Mouse (Mus musculus) lung, embryonic 16.5 days (tissue): ENCODE results near the gene Rab3ip. TPM values are rescaled to one million over a fixed set of nuclear protein-coding genes. Genes with fewer than 3 reads are reported as not detected.

Source experiments
- ATAC-seq: fragments of 200-750 bp; cut with Nextera tagmentation; 2 replicates; pipeline ENCODE4 v1.8.0; 2017; ENCODE audit warnings: low read depth, mild to moderate bottlenecking, moderate library complexity
- H3K27ac ChIP-seq: fragments of 300-500 bp; sonication (generic); 2 replicates; pipeline ENCODE4 v1.5.1; 2014; ENCODE audit warnings: mild to moderate bottlenecking, control low read depth, low read length
- H3K27me3 ChIP-seq: fragments of 300-500 bp; sonication (generic); 2 replicates; pipeline ENCODE4 v1.6.1; 2014; ENCODE audit warnings: low read depth, low read length, mixed read lengths; ENCODE audit not compliant: control insufficient read depth, insufficient read depth
- H3K36me3 ChIP-seq: fragments of 300-500 bp; sonication (generic); 2 replicates; pipeline ENCODE4 v1.6.1; 2014; ENCODE audit warnings: low read length; ENCODE audit not compliant: control insufficient read depth, insufficient read depth
- H3K4me1 ChIP-seq: fragments of 300-500 bp; sonication (generic); replicated peaks from 2 replicates; pipeline ENCODE4 v1.6.1; 2014; ENCODE audit warnings: low read length, mixed read lengths; ENCODE audit not compliant: control insufficient read depth, insufficient read depth
- H3K4me2 ChIP-seq: fragments of 300-500 bp; sonication (generic); 2 replicates; pipeline ENCODE4 v1.6.1; 2014; ENCODE audit warnings: low read depth, low read length, control low read depth
- H3K4me3 ChIP-seq: fragments of 300-500 bp; sonication (generic); 2 replicates; pipeline ENCODE4 v1.5.1; 2014; ENCODE audit warnings: mild to moderate bottlenecking, low read length, control low read depth
- H3K9ac ChIP-seq: fragments of 300-500 bp; sonication (generic); 2 replicates; pipeline ENCODE4 v1.6.1; 2014; ENCODE audit warnings: low read length, control low read depth
- H3K9me3 ChIP-seq: fragments of 300-500 bp; sonication (generic); 2 replicates; pipeline ENCODE4 v1.6.1; 2016; ENCODE audit warnings: low read length; ENCODE audit not compliant: control insufficient read depth
- WGBS: fragments of 180-500 bp; shearing (Covaris S2); extraction: QIAGEN DNeasy Blood & Tissue Kit; methylation state at CpG from one replicate; pipeline ENCODE4 v1.1.7; 2014; 5-methylcytosine and 5-hydroxymethylcytosine counted together
- polyA plus RNA-seq: library from polyadenylated mRNA; unstranded; fragments of >200 nt; fragmentation: Nextera tagmentation; extraction: Ambion mirVana; gene quantifications from 2 replicates; pipeline ENCODE4 v1.2.1, GENCODE M21; 2015

Gene Rab3ip
- polyA plus RNA-seq, 1 experiment from 2014 or later, result 31.6 TPM

DNA sequence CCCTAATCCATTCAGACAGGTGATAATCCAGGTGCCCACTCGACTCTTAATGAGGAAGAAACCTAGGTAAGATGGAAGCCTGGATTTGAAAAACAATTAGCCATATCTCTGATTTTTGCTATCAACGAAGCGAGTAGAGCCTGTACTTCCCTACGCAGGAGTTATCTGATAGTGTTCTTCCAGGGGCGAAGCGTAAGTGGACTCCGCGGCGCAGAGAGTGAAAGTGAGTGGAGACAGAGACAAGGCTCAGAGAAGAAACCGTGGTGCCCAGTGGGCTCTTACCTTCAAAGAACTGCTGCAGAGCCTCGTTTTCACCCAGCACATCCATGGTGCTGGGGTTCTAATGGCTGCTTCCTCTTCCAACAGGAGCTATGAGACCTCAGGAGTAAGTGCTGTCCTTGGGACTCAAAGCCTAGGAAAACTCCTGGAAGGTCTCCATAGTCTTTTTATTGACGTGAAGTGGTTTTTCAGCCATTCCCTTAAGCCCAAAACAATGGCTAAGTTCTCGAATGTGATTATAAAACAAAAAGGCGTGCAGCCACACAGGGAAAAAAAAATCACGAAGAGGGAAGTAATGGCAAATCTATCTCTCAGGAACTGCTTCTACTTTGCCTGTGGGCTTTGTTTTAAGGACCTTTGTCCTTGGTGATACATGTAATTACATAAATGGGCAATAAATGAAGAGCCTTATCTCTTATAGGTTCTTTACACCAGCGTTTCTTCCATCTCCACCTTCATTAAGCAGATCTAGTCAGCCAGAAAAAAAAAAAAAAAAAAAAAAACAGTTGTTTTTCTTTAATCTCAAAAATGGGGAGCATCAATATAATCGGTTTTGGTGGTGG lies 54.0 kb downstream of the Rab3ip start, which contains the start of gene Myrfl:
Gene Myrfl (minus strand): TSS at position 584 of the 842 bp plus-strand sequence.
- no peaks in the 10 kb centered on the region for H3K27me3 ChIP-seq
- 78% methylated on average over 17 of the region's 17 CpGs for WGBS
- H3K9ac ChIP-seq, result no peak within 1 kb of the TSS
- no peak within 1 kb of the TSS for H3K4me3 ChIP-seq
- no peak within 1 kb of the TSS for H3K27ac ChIP-seq
- no peak for ATAC-seq
- no peak within 1 kb of the TSS for H3K4me2 ChIP-seq
- no peaks in the 10 kb centered on the region for H3K36me3 ChIP-seq
- H3K4me1 ChIP-seq, result no peaks in the 10 kb centered on the region
- H3K9me3 ChIP-seq, result no peaks in the 10 kb centered on the region

DNA sequence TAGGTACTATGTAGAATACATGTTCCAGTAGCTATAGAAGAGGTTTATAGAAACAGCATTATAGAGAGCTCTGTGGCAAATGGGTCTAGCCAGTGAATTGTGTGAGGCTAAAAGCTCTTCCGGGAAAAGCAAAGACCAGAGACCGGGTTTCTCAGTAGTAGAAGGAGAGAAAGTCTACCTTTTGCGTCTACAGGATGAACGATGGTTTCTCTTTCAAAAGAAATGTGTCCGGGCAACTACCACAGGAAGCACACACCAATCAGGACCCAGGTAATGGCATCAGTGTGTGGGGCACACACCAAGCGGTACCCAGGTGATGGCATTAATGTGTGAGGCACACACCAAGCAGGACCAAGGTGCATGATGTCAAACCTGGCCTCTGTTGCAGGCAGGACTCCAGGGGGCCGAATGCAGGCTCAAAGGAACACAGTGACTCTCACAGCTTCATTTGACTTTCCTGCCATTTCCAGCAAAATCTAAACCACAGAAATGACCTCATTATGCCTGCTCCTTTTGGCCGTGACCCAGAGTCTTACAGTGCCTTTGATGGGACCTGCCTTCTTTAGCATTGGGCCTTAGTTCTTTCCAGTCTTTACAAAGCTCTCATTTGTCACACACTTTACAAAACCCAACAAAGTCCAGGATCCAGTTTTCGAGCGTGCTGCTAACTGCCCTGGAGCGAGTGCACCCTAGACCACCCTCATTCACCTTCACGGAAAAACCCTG lies 55.3 kb downstream of the Rab3ip start:
- Histone ChIP-seq H3K27ac (no peak overlapping the region), H3K4me3 (no peak overlapping the region), H3K36me3 (no peaks in the 10 kb centered on the region), H3K9me3 (no peaks in the 10 kb centered on the region), H3K9ac (no peak overlapping the region), H3K27me3 (no peaks in the 10 kb centered on the region), H3K4me2 (no peak overlapping the region), H3K4me1 (no peaks in the 10 kb centered on the region)
- WGBS, result 88% methylated on average over 12 of the region's 12 CpGs
- no peak for ATAC-seq

DNA sequence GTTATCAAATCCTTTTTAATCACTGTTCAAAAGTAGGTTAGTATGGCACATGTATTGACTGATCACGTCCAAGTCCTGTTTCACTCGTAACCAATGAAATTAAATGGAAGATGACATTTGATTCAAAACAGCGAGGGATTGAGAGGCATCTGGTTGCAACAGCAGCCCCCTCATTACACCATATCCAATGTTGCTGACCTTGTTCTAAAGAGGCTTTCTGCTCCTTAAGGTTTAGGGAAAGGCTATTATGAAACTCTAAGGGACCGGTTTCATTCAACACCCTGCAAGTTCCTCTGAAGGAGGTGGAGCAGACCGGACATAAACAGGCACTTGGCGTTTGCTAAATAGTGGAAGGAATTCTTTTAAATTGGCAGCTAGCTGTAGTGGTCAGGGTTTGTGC lies 56.0 kb downstream of the Rab3ip start:
- 71% methylated on average over 6 of the region's 6 CpGs for WGBS
- H3K4me2 ChIP-seq, result no peak overlapping the region
- H3K4me1 ChIP-seq, result no peaks in the 10 kb centered on the region
- no peak overlapping the region for H3K4me3 ChIP-seq
- no peaks in the 10 kb centered on the region for H3K36me3 ChIP-seq
- H3K27me3 ChIP-seq, result no peaks in the 10 kb centered on the region
- no peak for ATAC-seq
- no peak overlapping the region for H3K9ac ChIP-seq
- no peak overlapping the region for H3K27ac ChIP-seq
- H3K9me3 ChIP-seq, result no peaks in the 10 kb centered on the region

DNA sequence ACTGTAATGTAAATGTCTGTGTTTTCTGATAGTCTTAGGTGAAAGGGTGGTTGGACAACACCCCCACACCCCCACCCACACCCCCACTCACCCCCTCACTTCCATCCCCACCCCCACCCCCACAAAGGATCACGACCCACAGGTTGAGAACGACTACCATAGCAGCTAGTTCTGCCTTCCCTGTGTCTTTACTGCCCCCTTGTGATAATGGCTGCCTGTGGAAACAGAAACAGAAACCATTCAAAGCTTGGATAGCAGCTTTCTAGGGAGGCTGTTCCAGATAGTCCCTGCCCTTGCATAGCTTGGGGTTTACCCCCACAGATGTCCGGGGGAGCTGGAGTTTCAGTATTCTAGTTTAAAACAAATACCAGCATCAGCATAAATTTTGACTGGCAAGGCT lies 56.8 kb downstream of the Rab3ip start:
- no peak for ATAC-seq
- no peak overlapping the region for H3K4me3 ChIP-seq
- H3K9me3 ChIP-seq, result no peaks in the 10 kb centered on the region
- no peak overlapping the region for H3K27ac ChIP-seq
- H3K4me1 ChIP-seq, result no peaks in the 10 kb centered on the region
- 15% methylated on average over 3 of the region's 3 CpGs for WGBS
- no peak overlapping the region for H3K9ac ChIP-seq
- no peaks in the 10 kb centered on the region for H3K36me3 ChIP-seq
- no peaks in the 10 kb centered on the region for H3K27me3 ChIP-seq
- H3K4me2 ChIP-seq, result no peak overlapping the region

DNA sequence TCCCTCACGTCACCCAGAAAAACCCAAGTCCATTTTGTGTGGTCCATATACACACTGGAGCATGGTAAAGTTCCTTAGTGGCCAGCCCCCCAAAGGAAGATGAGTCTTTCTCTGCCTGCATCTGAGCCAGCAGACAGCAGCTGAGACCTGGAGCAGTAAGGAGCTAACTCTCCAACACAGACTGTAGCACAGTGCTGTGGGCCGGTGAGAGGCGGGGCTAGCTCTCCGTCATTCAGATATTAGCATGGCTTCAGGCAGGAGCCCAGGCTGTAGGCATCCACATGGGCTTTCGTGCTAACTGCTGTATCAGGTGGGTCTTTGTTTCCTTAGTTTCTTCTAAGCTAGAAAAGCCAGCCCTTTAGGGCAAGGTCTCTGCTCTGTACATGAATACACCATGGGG lies 60.0 kb downstream of the Rab3ip start:
- H3K27me3 ChIP-seq, result no peaks in the 10 kb centered on the region
- H3K36me3 ChIP-seq, result no peaks in the 10 kb centered on the region
- H3K27ac ChIP-seq, result no peak overlapping the region
- no peak overlapping the region for H3K4me3 ChIP-seq
- no peak for ATAC-seq
- H3K4me2 ChIP-seq, result no peak overlapping the region
- no peaks in the 10 kb centered on the region for H3K4me1 ChIP-seq
- no peaks in the 10 kb centered on the region for H3K9me3 ChIP-seq
- 53% methylated on average over 5 of the region's 5 CpGs for WGBS
- H3K9ac ChIP-seq, result no peak overlapping the region

DNA sequence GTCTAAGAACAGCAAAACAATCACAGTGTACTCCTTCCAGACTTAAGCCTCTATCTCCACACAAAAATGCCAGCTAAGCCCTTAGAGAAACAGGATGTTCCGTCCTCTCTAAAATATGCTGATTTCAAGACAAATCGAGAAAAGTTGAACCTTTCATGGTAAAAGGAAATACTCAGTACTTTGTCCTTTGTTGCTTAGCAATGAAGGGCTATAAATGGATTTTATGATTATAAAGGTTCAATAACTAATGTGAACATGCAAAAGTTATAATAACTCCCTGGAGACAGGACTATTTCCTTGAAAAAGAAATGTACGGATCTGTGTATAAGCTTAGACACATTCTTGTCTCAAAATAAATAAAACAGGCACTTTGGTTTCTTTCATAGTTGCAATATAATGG lies 66.0 kb downstream of the Rab3ip start:
- no peak for ATAC-seq
- no peak overlapping the region for H3K9ac ChIP-seq
- no peak overlapping the region for H3K4me2 ChIP-seq
- WGBS, result 61% methylated on average over 3 of the region's 3 CpGs
- no peaks in the 10 kb centered on the region for H3K9me3 ChIP-seq
- H3K4me3 ChIP-seq, result no peak overlapping the region
- no peaks in the 10 kb centered on the region for H3K27me3 ChIP-seq
- no peaks in the 10 kb centered on the region for H3K4me1 ChIP-seq
- H3K27ac ChIP-seq, result no peak overlapping the region
- no peaks in the 10 kb centered on the region for H3K36me3 ChIP-seq

DNA sequence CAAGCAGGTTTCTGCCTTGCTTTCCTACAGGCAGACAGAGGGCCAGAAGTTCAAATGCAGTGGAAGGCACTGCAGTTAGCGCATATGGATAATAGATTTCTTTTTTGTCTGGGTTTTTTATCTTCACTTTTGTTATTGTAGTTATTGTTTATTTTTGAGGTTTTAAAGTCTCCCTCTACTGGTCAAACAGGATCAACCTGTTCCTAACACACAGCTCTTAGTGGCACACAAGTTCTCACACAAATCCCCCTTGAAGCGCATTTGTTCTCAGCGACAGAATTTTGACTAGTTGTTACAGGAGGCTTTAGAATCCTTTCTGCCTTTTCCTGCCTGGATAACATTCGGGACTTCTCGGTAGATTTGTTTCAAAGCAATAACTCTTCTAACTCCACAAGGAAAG lies 67.0 kb downstream of the Rab3ip start:
- Histone ChIP-seq H3K27me3 (no peaks in the 10 kb centered on the region), H3K27ac (no peak overlapping the region), H3K9ac (no peak overlapping the region), H3K4me1 (no peaks in the 10 kb centered on the region), H3K9me3 (no peaks in the 10 kb centered on the region), H3K36me3 (no peaks in the 10 kb centered on the region), H3K4me2 (no peak overlapping the region), H3K4me3 (no peak overlapping the region)
- no peak for ATAC-seq
- 47% methylated on average over 5 of the region's 5 CpGs for WGBS

DNA sequence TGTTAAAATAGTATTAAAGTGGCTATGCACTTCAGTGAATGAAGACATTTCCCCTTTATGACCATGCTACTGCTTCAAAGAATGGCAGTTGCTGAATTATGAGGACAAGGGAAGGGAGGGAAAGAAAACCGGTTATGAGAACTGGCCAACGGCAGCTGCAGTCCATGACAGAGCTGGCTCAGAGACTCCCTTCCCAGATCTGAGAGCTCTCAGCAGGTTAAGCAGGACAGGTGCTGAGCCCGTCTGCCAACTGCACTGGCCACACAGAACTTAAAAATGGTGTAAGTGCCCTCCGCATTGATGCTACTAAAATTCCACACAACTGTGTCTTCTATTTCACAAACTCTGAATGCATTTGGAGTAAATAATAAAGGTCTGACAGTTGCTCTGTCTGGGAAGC lies 73.1 kb downstream of the Rab3ip start:
- no peak for ATAC-seq
- H3K9me3 ChIP-seq, result no peaks in the 10 kb centered on the region
- no peak overlapping the region for H3K9ac ChIP-seq
- H3K27me3 ChIP-seq, result no peaks in the 10 kb centered on the region
- no peaks in the 10 kb centered on the region for H3K36me3 ChIP-seq
- H3K4me2 ChIP-seq, result no peak overlapping the region
- H3K4me1 ChIP-seq, result no peaks in the 10 kb centered on the region
- H3K4me3 ChIP-seq, result no peak overlapping the region
- 71% methylated on average over 4 of the region's 4 CpGs for WGBS
- H3K27ac ChIP-seq, result no peak overlapping the region

DNA sequence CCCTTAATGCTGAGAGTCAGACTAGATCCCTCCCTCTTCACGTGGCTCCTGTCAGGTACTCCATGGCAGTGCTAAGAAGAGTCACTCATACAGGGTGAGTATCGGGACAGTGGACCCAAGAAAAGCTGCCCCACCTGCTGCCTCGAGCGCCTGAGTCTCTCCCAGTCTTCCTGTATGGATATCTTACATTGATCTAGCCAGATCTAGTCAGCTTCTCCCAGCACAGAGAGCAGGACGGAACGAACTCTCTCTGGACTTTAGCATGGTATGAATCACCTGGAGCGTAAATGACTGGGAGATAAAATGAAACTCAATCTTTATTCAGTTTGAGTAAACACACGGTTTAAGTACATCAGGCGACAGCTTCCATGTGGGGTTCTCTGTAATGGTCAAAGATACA lies 76.1 kb downstream of the Rab3ip start:
- Histone ChIP-seq H3K36me3 (no peaks in the 10 kb centered on the region), H3K4me2 (no peak overlapping the region), H3K9me3 (no peaks in the 10 kb centered on the region), H3K4me1 (no peaks in the 10 kb centered on the region), H3K27ac (no peak overlapping the region), H3K27me3 (no peaks in the 10 kb centered on the region), H3K9ac (no peak overlapping the region), H3K4me3 (no peak overlapping the region)
- no peak for ATAC-seq
- 66% methylated on average over 9 of the region's 9 CpGs for WGBS
